18 mouse cellular contexts compared by ENCODE assay signal in the genomic region with DNA sequence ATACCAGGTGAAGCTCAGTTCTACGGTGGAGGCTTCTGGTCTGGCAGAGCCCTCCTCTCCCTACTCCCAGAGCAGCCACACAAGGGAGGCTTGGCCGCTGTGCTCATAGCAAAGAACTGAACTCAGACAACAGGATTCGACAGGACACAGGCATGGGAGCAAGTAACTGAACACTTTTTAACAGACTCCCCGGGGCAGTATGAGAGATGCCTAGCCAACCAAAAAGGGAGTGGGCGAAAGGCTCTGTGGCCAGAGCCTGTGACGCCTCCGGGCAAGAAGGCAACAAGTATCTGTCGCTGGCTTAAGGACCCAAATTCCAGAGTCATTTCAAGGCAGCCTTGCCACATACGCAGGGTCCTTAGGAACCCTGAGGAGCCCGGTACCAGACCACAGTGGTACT.
DNase-seq lines count a peak whose midpoint lies in the region; ATAC-seq and TF ChIP-seq lines count a peak whose summit lies in the region.
"Had no signal": no experiment of that assay in that cellular context is flagged by ENCODE, and none has a peak within 500 bp of the region (broad histone marks: within the 10 kb centered on the region; RNA-seq: fewer than 3 reads in every experiment).

No protein-coding gene starts in this region.

- TF ChIP-seq CTCF in forebrain, postnatal 0 days (IDR thresholded peaks at IDR 0.05; ENCODE audit: low read depth): no peak

- H3K27ac ChIP-seq in heart, embryonic 12.5 days (ENCODE audit: poor library complexity, severe bottlenecking): no peak overlapping the region
- H3K27ac ChIP-seq in kidney, embryonic 16.5 days (ENCODE audit: low read length): peak overlapping the region; percentile 16; the same call in 1 of the 2 replicates
- no peak overlapping the region for H3K27ac ChIP-seq in kidney, embryonic 14.5 days (ENCODE audit: low read depth, low read length)
- H3K27ac ChIP-seq in forebrain, postnatal 0 days (ENCODE audit: low read depth, low read length): no peak overlapping the region
- H3K27ac ChIP-seq in midbrain, embryonic 11.5 days (ENCODE audit: low read depth, low read length): no peak overlapping the region
- H3K27ac ChIP-seq: embryonic facial prominence, embryonic 13.5 days; heart, embryonic 10.5 days; hindbrain, postnatal 0 days; macrophage; midbrain, embryonic 12.5 days; neural tube, embryonic 15.5 days had no signal

- no peak overlapping the region for H3K9ac ChIP-seq in heart, embryonic 12.5 days
- H3K9ac ChIP-seq in kidney, embryonic 16.5 days (replicated peaks; ENCODE audit: low read length): no peak overlapping the region
- no peak overlapping the region for H3K9ac ChIP-seq in kidney, embryonic 14.5 days (ENCODE audit: low read depth, low read length)
- H3K9ac ChIP-seq in forebrain, postnatal 0 days: no peak overlapping the region
- H3K9ac ChIP-seq in midbrain, embryonic 11.5 days (ENCODE audit: low read length): no peak overlapping the region
- H3K9ac ChIP-seq: embryonic facial prominence, embryonic 13.5 days; liver, postnatal 0 days; midbrain, embryonic 12.5 days; neural tube, embryonic 15.5 days had no signal

- no peaks in the 10 kb centered on the region for H3K27me3 ChIP-seq in heart, embryonic 12.5 days (replicated peaks)
- no peaks in the 10 kb centered on the region for H3K27me3 ChIP-seq in kidney, embryonic 16.5 days (ENCODE audit: insufficient read depth, low read length)
- H3K27me3 ChIP-seq in kidney, embryonic 14.5 days (ENCODE audit: control insufficient read depth, insufficient read depth, low read length): no peaks in the 10 kb centered on the region; the same call in 1 of the 2 replicates
- H3K27me3 ChIP-seq in forebrain, postnatal 0 days (ENCODE audit: insufficient read depth, low read length): no peaks in the 10 kb centered on the region
- H3K27me3 ChIP-seq in midbrain, embryonic 11.5 days (ENCODE audit: control insufficient read depth, insufficient read depth, low read length): no peaks in the 10 kb centered on the region
- H3K27me3 ChIP-seq: midbrain, embryonic 12.5 days; neural tube, embryonic 15.5 days had no signal

- H3K4me2 ChIP-seq in heart, embryonic 12.5 days: no peak overlapping the region
- H3K4me2 ChIP-seq in kidney, embryonic 16.5 days (replicated peaks; ENCODE audit: low read depth, low read length): no peak overlapping the region
- no peak overlapping the region for H3K4me2 ChIP-seq in kidney, embryonic 14.5 days (replicated peaks; ENCODE audit: low read depth, low read length)
- H3K4me2 ChIP-seq in forebrain, postnatal 0 days (ENCODE audit: low read depth): no peak overlapping the region
- H3K4me2 ChIP-seq in midbrain, embryonic 11.5 days: no peak overlapping the region
- H3K4me2 ChIP-seq: embryonic facial prominence, embryonic 13.5 days; midbrain, embryonic 12.5 days; neural tube, embryonic 15.5 days had no signal

- no peaks in the 10 kb centered on the region for H3K9me3 ChIP-seq in heart, embryonic 12.5 days (replicated peaks)
- no peaks in the 10 kb centered on the region for H3K9me3 ChIP-seq in kidney, embryonic 16.5 days (ENCODE audit: low read length)
- no peaks in the 10 kb centered on the region for H3K9me3 ChIP-seq in kidney, embryonic 14.5 days (ENCODE audit: control insufficient read depth, low read length)
- H3K9me3 ChIP-seq in forebrain, postnatal 0 days (ENCODE audit: low read length): no peaks in the 10 kb centered on the region
- H3K9me3 ChIP-seq in midbrain, embryonic 11.5 days (ENCODE audit: control insufficient read depth, low read length): no peaks in the 10 kb centered on the region
- H3K9me3 ChIP-seq: embryonic facial prominence, embryonic 13.5 days; heart, embryonic 10.5 days; midbrain, embryonic 12.5 days; neural tube, embryonic 15.5 days had no signal

- DNase-seq in heart, adult 11 months: peak; percentile 94
- peak; percentile 26 for DNase-seq in urinary bladder, postnatal 14 days (ENCODE audit: low spot score)
- DNase-seq in urinary bladder, postnatal 36 days (ENCODE audit: low spot score in 2 of 2): no peak
- no peak for DNase-seq in forebrain, postnatal 0 days
- no peak for DNase-seq in midbrain, embryonic 11.5 days (ENCODE audit: low spot score, missing footprints)
- DNase-seq: adrenal gland, postnatal 36 days; liver, postnatal 0 days; retina, postnatal 1 day; thymus, adult 18-20 months had no signal

- H3K36me3 ChIP-seq in heart, embryonic 12.5 days: no peaks in the 10 kb centered on the region
- no peaks in the 10 kb centered on the region for H3K36me3 ChIP-seq in kidney, embryonic 16.5 days (ENCODE audit: insufficient read depth, low read length)
- H3K36me3 ChIP-seq in kidney, embryonic 14.5 days (ENCODE audit: control insufficient read depth, insufficient read depth, low read length): no peaks in the 10 kb centered on the region
- no peaks in the 10 kb centered on the region for H3K36me3 ChIP-seq in forebrain, postnatal 0 days (ENCODE audit: insufficient read depth)
- H3K36me3 ChIP-seq in midbrain, embryonic 11.5 days (ENCODE audit: control insufficient read depth, insufficient read depth, low read length): no peaks in the 10 kb centered on the region
- H3K36me3 ChIP-seq: embryonic facial prominence, embryonic 13.5 days; heart, embryonic 10.5 days; midbrain, embryonic 12.5 days; neural tube, embryonic 15.5 days had no signal

- WGBS in heart, embryonic 12.5 days: 73% methylated on average over 10 of the region's 10 CpGs
- WGBS in kidney, embryonic 16.5 days: 62% methylated on average over 10 of the region's 10 CpGs
- WGBS in kidney, embryonic 14.5 days: 60% methylated on average over 10 of the region's 10 CpGs
- WGBS in forebrain, postnatal 0 days: 82% methylated on average over 10 of the region's 10 CpGs
- WGBS in midbrain, embryonic 11.5 days: 82% methylated on average over 10 of the region's 10 CpGs

- H3K4me1 ChIP-seq in heart, embryonic 12.5 days (replicated peaks): 0 out of 2 replicates have a peak, but pooled peaks cover 4% of the 10 kb centered on the region
- peaks cover 9% of the 10 kb centered on the region; the same call in 1 of the 2 replicates for H3K4me1 ChIP-seq in kidney, embryonic 16.5 days (ENCODE audit: insufficient read depth, low read length)
- H3K4me1 ChIP-seq in kidney, embryonic 14.5 days (ENCODE audit: control insufficient read depth, insufficient read depth, low read length): peaks cover 3% of the 10 kb centered on the region; the same call in 1 of the 2 replicates
- H3K4me1 ChIP-seq in forebrain, postnatal 0 days (ENCODE audit: insufficient read depth): no peaks in the 10 kb centered on the region
- no peaks in the 10 kb centered on the region for H3K4me1 ChIP-seq in midbrain, embryonic 11.5 days (ENCODE audit: control insufficient read depth, insufficient read depth, low read length)
- H3K4me1 ChIP-seq: midbrain, embryonic 12.5 days; neural tube, embryonic 15.5 days had no signal

- no peak overlapping the region for H3K4me3 ChIP-seq in heart, embryonic 12.5 days
- H3K4me3 ChIP-seq in kidney, embryonic 16.5 days (ENCODE audit: low read length): no peak overlapping the region
- H3K4me3 ChIP-seq in kidney, embryonic 14.5 days (ENCODE audit: low read length): no peak overlapping the region
- H3K4me3 ChIP-seq in forebrain, postnatal 0 days (ENCODE audit: low read depth, low read length): no peak overlapping the region
- H3K4me3 ChIP-seq in midbrain, embryonic 11.5 days (ENCODE audit: low read depth, low read length): no peak overlapping the region
- H3K4me3 ChIP-seq: embryonic facial prominence, embryonic 13.5 days; heart, embryonic 10.5 days; midbrain, embryonic 12.5 days; neural tube, embryonic 15.5 days had no signal

- no peak for ATAC-seq in heart, embryonic 12.5 days (ENCODE audit: insufficient number of reproducible peaks, low FRiP score)
- no peak for ATAC-seq in kidney, embryonic 16.5 days (ENCODE audit: low FRiP score, low TSS enrichment)
- ATAC-seq in kidney, embryonic 14.5 days (ENCODE audit: low FRiP score, low TSS enrichment): no peak
- ATAC-seq in forebrain, postnatal 0 days: no peak
- ATAC-seq in midbrain, embryonic 11.5 days (ENCODE audit: low FRiP score): no peak
- ATAC-seq: hindbrain, postnatal 0 days had no signal

Comparison
In these comparisons a context has a peak if more than half of its experiments do, and no peak if none do; other contexts are left out.
1. DNase-seq: peak in heart, adult 11 months (single experiment) and urinary bladder, postnatal 14 days (single experiment); none in urinary bladder, postnatal 36 days (0 of 2), forebrain, postnatal 0 days (single experiment) and midbrain, embryonic 11.5 days (single experiment).